Mouse (Mus musculus) bone marrow macrophage, adult 2 months (primary cell): Measurements from ENCODE around the gene Arf3. TPM values are rescaled to one million over a fixed set of nuclear protein-coding genes. Genes with fewer than 3 reads are reported as not detected.
A peak's percentile ranks its signal among the peaks of the same experiment; 100 is the strongest.
"Not testable (repeated sequence)": the region's sequence is repeated elsewhere in the genome, so short reads cannot be mapped to it uniquely, and the experiment has no call there.

Experiments
- H3K27ac ChIP-seq: 2 replicates; pipeline ENCODE4 v1.5.1; 2012; ENCODE audit warnings: low read depth, low read length; ENCODE audit not compliant: insufficient read depth
- H3K4me1 ChIP-seq: 2 replicates; pipeline ENCODE4 v1.6.1; 2012; ENCODE audit warnings: low read length; ENCODE audit not compliant: control insufficient read depth, insufficient read depth
- H3K4me3 ChIP-seq: 2 replicates; pipeline ENCODE4 v1.5.1; 2012; ENCODE audit warnings: mild to moderate bottlenecking, low read length, moderate library complexity; ENCODE audit not compliant: insufficient read depth
- CTCF ChIP-seq: IDR thresholded peaks from 2 replicates; pipeline ENCODE4 v1.5.1; 2012; ENCODE audit warnings: low read depth, mild to moderate bottlenecking, low read length, moderate library complexity
- POLR2A ChIP-seq: IDR thresholded peaks from 2 replicates; pipeline ENCODE4 v1.6.1; 2012; ENCODE audit warnings: mild to moderate bottlenecking, low read depth, low read length, borderline replicate concordance
- polyA plus RNA-seq: library from polyadenylated mRNA; stranded (reverse); fragments of >200 nt; gene quantifications from 2 replicates; pipeline ENCODE4 v1.2.4, GENCODE M21; 2012; ENCODE audit not compliant: missing spikeins, insufficient read depth, insufficient read length

Arf3 gene
- polyA plus RNA-seq = 93.8 and 103 TPM in 2 replicates

GRCm38 (mm10) chr15:98762670-98763529, at the start of gene Arf3:
Gene Arf3 (minus strand): TSS chr15:98763214.
- TF ChIP-seq CTCF = no peak
- TF ChIP-seq POLR2A = peak; percentile 37; the same call in 1 of the 2 replicates
- H3K27ac ChIP-seq = peak within 1 kb of the TSS; percentile 78

GRCm38 (mm10) chr15:98810212-98810611, 47.2 kb upstream of the Arf3 start:
- peak; percentile 20; the same call in 1 of the 2 replicates for TF ChIP-seq CTCF
- not testable (repeated sequence) for H3K4me1 ChIP-seq, H3K27ac ChIP-seq, H3K4me3 ChIP-seq

More at GRCm38 (mm10) chr15:98762670-98763529, at the start of gene Arf3:
- peaks cover 18% of the 10 kb centered on the region for H3K4me1 ChIP-seq
- H3K4me3 ChIP-seq = peak within 1 kb of the TSS; percentile 85

- H3K4me3 ChIP-seq = peak within 1 kb of the TSS; percentile 74
- H3K4me1 ChIP-seq = peaks cover 9% of the 10 kb centered on the region
Measured at GRCm38 (mm10) chr15:98809390-98809789, 46.4 kb upstream of the Arf3 start, which contains the start of gene Ddn. Gene Ddn (minus strand): TSS chr15:98809490.

GRCm38 (mm10) chr15:98808651-98809134, 45.7 kb upstream of the Arf3 start:
- Histone ChIP-seq H3K4me3 (peak overlapping the region; percentile 74), H3K27ac (no peak overlapping the region), H3K4me1 (peaks cover 9% of the 10 kb centered on the region)
- TF ChIP-seq POLR2A (no peak), CTCF (no peak)

More at GRCm38 (mm10) chr15:98809390-98809789, 46.4 kb upstream of the Arf3 start, which contains the start of gene Ddn:
- no peak within 1 kb of the TSS for H3K27ac ChIP-seq
- TF ChIP-seq POLR2A (no peak), CTCF (no peak)

- Histone ChIP-seq H3K27ac (no peak overlapping the region), H3K4me1 (peaks cover 9% of the 10 kb centered on the region), H3K4me3 (peak overlapping the region; percentile 74)
- TF ChIP-seq POLR2A = no peak
- TF ChIP-seq CTCF = no peak
Measured at GRCm38 (mm10) chr15:98807895-98808650, 45.1 kb upstream of the Arf3 start.

- TF ChIP-seq CTCF (no peak), POLR2A (no peak)
- Histone ChIP-seq H3K27ac (no peak overlapping the region), H3K4me1 (peaks cover 9% of the 10 kb centered on the region), H3K4me3 (peak overlapping the region; percentile 36)
Measured at GRCm38 (mm10) chr15:98806809-98807770, 44.1 kb upstream of the Arf3 start.

GRCm38 (mm10) chr15:98806071-98806808, 43.2 kb upstream of the Arf3 start:
- peak overlapping the region; percentile 42; the same call in 1 of the 2 replicates for H3K4me3 ChIP-seq
- H3K27ac ChIP-seq = no peak overlapping the region
- no peak for TF ChIP-seq CTCF
- no peak for TF ChIP-seq POLR2A
- H3K4me1 ChIP-seq = peaks cover 9% of the 10 kb centered on the region

GRCm38 (mm10) chr15:98805324-98806040, 42.5 kb upstream of the Arf3 start:
- Histone ChIP-seq H3K4me3 (peak overlapping the region; percentile 42), H3K4me1 (peaks cover 9% of the 10 kb centered on the region)

More at GRCm38 (mm10) chr15:98805324-98806040, 42.5 kb upstream of the Arf3 start:
- H3K27ac ChIP-seq = no peak overlapping the region
- TF ChIP-seq POLR2A = no peak
- no peak for TF ChIP-seq CTCF
